Mouse (Mus musculus) 416B (cell line): ENCODE data around the gene Clpx.
"Not testable (repeated sequence)": the region's sequence is repeated elsewhere in the genome, so short reads cannot be mapped to it uniquely, and the experiment has no call there.

ENCODE experiments used
- DNase-seq: peaks from one replicate; pipeline ENCODE4 v3.0.0; 2011; ENCODE audit warnings: low read depth

Clpx gene

GRCm38 (mm10) chr9:65292421-65292820 lies 1.6 kb upstream of the Clpx start:
- DNase-seq, result peak; percentile 58

DNA sequence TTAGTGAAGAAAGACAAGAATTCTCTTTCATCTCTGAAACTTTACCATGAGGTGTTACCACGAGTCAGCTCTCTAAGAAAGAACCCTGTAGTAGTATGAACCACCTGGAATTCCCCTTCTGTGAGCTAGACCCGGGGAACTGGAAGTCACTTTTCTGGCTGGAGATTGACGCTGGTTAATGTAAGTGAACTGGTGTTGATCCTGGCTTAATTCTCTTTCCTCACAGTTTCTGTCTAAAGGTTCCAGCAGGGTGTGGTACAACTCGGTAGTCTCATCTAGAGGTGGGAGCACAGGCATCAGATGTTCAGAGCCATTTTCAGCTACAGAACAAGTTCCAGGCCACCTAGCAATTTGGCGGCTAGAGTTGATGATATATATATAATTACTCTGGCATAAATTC lies 941 bp upstream of the Clpx start:
- peak; percentile 50 for DNase-seq

DNA sequence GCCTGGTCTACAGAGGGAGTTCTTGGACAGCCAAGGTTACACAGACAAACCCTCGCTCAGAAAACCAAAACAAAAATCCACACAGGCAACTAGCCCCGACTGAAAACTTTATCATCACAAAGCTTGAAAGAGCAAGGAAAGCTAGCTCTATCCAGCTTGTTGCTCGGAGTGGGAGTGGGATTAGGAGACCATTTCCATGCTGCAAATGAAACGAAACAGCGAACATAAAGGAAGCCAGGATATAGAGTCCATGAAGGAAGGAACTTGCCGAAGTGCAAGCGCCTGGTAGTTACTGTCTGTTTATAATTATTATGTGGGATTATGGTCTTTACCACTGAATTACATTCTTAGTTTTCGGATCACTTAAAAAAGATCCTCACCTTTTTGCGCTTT lies 484 bp upstream of the Clpx start:
- DNase-seq, result no peak

DNA sequence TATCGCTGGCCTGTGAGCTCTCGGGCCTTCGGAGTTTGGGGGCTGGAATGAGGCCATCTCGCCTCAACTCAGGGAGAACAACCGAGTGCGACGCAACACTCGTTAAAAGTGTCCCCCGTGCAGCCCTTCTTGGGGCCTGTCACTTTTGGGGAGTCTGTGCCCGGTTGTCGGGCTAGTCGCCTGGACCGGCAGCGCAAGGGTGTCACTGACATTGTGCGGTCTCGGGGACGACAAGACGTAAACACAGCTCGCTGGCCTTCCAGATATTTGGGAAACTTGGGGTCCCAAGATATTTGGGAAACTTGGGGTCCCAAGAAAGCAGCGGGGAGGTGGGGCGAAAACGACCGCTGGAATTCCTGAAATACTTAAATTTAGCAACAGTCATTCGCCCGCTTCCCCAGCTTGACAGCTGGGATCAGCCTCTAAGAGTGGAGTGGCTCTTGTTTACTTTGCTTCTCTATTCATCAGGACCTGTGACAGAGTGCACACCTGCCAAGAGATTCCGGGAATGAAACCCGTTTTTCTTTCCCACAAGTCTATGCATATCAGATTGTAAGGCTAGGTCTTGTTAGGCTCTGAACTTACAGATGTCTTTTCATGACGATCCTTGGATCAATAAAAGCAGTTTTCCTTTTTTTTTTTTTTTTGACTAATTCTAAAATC lies 787 bp downstream of the Clpx start:
- DNase-seq, result no peak

DNA sequence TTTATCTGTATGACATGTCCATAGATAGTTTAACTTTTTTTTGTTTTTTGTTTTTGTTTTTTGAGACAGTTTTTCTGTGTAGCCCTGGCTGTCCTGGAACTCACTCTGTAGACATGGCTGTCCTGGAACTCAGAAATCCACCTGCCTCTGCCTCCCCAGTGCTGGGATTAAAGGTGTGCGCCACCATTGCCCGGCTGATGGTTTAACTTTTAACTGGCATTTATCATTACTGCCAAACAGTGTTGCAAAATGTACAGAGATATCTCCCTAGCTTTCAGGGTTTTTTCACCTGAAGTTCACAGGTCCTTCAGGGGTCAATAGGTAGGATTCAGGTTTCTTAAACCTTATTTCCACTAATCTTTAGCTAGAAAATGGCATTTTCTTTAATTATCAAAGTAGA lies 3.0 kb downstream of the Clpx start:
- no peak for DNase-seq

DNA sequence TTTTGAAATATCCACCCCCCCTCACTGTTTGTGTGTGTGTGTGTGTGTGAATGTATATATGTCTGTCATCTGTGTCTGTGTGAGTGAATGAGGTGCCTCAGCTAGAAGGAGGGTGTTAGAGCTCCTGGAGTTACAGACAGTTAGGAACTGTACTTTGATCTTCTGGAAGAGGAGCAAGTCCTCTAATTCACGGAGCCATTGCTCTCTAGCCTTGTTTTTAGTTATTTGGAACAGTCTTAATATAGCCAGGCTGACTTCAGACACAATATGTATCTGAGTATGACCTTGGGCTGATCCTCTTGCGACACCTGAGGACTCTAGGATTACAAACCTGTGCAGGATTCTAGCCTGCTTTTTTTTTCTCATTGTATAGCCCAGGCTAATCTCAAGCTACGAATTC lies 4.7 kb downstream of the Clpx start:
- no peak for DNase-seq

- DNase-seq, result no peak
Observed at GRCm38 (mm10) chr9:65299650-65300049, 5.6 kb downstream of the Clpx start.

DNA sequence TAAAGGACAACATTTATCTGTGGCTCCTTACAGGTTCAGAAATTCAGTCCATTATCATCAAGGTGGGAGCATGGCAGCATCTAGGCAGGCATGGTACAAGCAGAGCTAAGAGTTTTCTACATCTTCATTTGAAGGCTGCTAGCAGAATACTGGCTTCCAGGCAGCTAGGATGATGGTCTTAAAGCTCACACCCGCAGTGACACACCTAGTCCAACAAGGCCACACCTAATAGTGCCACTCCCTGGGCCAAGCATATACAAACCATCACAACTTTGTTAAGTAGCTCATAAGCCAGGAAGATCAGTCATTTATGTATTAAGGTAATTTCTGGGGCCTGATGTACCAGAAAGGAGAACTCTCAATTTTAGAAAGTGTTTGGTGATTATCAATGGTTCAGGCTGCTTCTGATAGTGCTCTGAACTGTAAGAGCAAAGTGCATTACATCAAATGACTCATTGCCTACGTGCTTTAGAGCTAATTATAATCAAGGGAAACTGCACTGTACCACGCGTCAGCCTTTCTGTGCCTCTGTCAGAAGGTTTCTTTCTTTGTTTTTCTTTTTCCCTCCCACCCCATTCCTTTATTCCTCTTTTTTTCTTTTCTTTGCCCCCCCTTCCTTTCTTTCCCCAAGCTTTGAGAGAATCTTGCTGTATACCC lies 8.4 kb downstream of the Clpx start:
- DNase-seq, result no peak

GRCm38 (mm10) chr9:65303586-65303985 lies 9.5 kb downstream of the Clpx start:
- DNase-seq, result no peak

DNA sequence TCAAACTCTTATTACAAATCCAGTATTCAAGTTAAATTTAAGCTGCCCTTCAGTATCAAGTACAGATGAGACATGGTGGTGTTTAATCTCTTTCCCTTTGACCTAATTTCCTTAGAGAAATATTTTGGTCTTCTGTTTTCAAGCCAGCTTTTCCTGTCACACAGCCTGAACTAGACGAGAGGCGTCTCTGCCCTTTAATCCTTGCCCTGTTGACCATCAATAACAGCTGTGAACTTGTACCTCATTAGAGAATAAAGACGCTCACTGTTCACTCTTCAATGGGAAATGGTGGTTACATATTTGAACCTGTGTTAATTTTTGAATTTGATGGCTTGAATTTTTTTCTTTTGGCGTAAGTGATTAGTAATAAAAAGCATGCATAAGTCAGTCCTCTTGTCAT lies 10.2 kb downstream of the Clpx start:
- no peak for DNase-seq

DNA sequence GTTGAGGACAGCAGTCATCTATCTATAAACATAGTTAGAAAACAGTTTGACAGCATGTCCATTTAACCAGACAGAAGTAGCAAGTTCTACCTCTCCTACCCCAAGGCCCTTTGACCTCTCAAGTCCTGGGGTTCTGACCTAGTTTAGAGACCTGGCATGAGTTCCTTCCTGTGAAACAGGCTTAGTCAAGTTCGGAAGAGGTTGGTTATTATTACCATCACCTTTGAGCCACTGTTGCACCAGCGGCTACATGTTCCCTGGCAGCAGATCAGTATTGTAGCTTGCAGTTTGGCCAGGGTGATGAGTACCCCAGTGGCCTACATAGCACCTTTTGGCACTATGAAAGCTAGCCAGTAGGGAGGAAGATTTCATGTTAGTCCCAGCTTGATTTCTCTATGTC lies 12.6 kb downstream of the Clpx start:
- no peak for DNase-seq

GRCm38 (mm10) chr9:65308011-65308410 lies 14.0 kb downstream of the Clpx start:
- DNase-seq, result no peak

DNA sequence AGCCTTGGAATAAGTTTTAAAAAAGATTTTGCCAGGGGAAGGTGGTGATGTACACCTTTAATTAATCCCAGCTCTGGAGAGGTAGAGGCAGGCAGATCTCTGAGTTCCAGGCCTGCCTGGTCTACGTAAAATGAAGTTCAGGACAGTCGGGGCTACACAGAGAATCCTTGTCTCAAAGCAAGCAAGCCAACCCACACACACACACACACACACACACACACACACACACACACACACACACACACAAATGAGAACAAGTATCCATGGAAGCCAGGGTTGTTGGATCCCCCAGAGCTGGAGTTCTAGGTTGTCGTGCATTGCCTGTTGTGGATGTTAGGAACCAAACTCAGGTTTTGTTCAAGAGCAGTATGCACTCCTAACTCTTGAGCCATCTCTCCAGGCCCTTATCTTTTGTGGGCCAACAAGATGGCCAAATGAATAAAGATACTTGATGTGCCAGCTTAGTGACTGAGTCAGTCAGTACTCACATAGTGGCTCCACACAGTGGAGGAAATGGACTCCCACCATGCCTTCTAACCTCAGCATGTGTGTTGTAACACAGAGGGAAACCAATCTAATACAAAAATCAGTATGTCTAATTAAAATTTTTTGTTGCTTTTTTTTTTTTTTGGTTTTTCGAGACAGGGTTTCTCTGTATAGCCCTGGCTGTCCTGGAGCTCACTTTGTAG lies 18.8 kb downstream of the Clpx start:
- peak; percentile 82 for DNase-seq

DNA sequence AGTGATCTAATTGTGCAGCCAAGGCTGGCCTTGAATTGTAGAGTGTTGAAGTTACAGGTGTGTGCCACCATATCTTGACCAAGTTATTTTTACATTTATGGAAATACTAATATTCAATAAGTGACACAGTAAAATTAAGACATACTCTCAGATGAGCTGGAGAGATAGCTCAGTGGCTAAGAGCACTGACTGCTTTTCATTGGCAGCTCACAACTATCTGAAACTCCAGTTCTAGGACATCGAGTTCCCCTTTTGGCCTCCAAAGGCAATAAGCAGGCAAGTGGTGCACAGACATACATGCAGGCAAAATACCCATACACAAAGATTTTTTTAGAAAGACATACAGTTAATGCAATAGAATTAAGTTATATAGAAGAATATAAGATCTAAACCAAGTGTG lies 19.8 kb downstream of the Clpx start:
- DNase-seq, result no peak

- DNase-seq, result no peak
Observed at GRCm38 (mm10) chr9:65322255-65322900, 28.3 kb downstream of the Clpx start.

GRCm38 (mm10) chr9:65325971-65326370 lies 31.9 kb downstream of the Clpx start:
- DNase-seq, result no peak

GRCm38 (mm10) chr9:65327371-65327770 lies 33.3 kb downstream of the Clpx start:
- no peak for DNase-seq

- no peak for DNase-seq
Observed at GRCm38 (mm10) chr9:65333958-65334357, 39.9 kb downstream of the Clpx start.

GRCm38 (mm10) chr9:65339146-65339545 lies 45.1 kb downstream of the Clpx start:
- DNase-seq, result no peak

- no peak for DNase-seq
Observed at GRCm38 (mm10) chr9:65340414-65340813, 46.4 kb downstream of the Clpx start.

GRCm38 (mm10) chr9:65345439-65345838 lies 51.4 kb downstream of the Clpx start:
- DNase-seq, result not testable (repeated sequence)

GRCm38 (mm10) chr9:65345854-65346475 lies 51.9 kb downstream of the Clpx start, which contains the start of gene Pdcd7:
TSS of gene Pdcd7 (plus strand) at chr9:65346104.
- DNase-seq, result peak; percentile 98
